Mouse (Mus musculus) megakaryocyte, embryonic 14.5 days (primary cell): ENCODE results near the gene Ampd1.

Experiments used
- FLI1 ChIP-seq: IDR thresholded peaks from 2 replicates; pipeline ENCODE4 v1.6.1; 2012; ENCODE audit warnings: low read length, inconsistent platforms, mixed read lengths
- GATA1 ChIP-seq: IDR thresholded peaks from 3 replicates; pipeline ENCODE4 v1.6.1; 2012; ENCODE audit warnings: mixed read lengths, low read length, inconsistent platforms, borderline replicate concordance

DNA sequence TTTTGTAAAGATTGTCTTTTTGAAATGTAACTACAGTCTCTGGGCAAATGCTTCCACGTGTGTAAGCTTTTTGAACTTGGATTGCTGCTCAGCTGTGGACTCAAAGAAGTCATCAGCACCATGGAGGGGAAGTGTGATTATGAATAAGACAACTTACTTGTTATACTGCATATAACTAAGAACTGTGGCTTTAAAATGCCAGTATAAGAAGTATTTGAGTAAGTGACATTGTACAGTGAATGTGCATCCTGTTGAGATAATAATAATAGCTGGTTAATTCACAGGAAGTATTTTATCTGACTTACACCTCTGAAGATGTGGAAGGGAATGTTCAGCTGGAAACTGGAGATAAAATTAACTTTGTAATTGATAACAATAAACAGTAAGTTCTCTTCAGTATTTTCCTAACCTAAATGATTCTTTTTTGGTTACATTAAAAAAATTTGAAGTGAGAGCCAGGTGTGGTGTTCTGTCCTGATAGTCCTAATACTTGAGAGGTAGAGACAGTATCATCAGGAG, 32.9 kb upstream of the Ampd1 start:
- TF ChIP-seq GATA1 (no peak), FLI1 (no peak)
